Mouse (Mus musculus) right cerebral cortex, adult 2 months (tissue): ENCODE data around the gene M1ap.

Experiments
- DNase-seq, 2 experiments: peaks; one replicate each; pipeline ENCODE4 v3.0.0; 2021 to 2022; ENCODE audit warnings: low spot score in 2 of 2

The M1ap gene

DNA sequence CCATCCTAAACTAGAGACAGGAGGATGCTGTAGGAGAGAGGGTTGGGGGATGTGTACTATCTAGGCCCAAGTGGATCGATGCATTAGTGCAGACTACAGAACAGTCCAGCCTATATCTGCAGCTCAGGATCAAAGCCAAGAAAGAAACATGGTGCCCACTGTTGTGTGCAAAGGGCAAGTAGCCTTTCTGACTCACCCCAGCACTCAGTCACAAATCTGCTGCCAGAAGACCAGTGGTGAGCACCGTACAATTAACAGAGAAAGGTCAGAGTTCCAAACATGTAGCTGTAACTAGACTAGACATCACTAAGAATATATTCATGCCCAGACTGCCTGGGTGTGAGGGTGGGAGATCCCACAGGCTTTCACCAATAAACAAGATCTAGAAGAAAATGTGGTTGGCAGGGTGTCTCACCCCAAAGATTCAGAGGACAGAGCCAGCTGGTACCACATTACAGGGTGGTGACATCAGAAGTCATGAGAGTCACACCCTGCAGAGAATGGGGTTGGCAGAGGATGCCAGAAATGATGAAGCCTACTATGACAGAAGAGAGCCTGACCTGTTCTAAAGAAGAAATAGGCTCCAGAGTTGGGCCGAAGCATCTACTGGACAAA lies 12.0 kb upstream of the M1ap start:
- DNase-seq, result no peak

DNA sequence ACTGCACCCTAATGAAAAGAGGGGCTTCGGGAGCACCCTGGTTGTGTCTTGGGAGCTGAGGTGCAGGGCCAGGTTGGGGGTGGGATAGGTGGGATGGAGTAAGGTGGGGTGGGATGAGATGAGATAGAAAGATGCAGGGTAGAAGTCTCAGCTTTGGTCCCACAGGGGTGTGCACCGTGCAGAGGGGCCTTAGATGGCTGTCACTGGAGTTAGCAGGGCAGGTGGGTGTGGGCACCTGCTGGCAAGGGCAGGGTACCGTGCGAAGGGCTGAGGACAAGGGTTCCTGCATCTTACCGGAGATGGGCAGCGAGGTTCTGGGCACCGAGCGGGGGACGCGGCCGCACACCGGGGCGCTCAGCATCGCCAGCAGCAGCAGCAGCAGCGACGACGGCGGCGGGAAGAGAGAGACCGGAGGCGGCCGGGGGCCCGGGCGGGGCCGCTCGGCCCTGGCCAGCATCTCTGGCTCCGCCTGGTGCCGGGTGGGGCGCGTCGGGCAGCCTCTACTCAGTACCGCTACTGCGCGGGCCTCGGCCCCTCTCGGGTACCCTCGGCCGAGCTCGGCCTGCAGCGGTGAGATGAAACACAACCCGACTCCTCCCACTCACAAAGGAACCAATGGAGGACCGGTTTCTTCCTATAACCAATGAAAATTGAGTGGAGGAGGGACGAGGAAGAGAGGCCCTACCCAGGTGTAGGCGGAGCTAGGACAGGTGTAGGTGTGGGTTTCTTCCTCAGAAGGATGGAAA lies 7.4 kb upstream of the M1ap start, which contains the start of gene Sema4f:
Gene Sema4f (minus strand): TSS at position 603 of the 746 bp plus-strand sequence.
- DNase-seq, result peak; percentile 71 to 74

DNA sequence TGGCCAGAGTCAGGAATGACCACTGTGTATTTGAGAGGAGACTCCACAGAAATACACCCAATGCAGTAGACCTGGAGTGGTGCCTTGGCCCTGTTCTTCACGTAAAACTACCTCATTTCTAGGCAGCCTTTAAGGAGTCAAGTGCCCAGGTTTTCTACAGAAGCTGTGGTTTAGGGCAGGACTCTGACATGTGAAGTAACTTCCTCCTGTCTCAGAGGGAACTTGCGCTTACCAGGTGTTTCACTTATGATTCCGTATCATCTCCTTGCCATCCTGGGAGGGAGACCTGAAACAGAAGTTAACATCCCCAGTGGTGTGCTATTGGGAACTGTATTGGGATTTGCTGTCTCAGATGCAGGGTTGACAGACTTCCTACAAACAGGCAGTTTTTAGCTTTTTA lies 5.9 kb upstream of the M1ap start:
- DNase-seq, result no peak

DNA sequence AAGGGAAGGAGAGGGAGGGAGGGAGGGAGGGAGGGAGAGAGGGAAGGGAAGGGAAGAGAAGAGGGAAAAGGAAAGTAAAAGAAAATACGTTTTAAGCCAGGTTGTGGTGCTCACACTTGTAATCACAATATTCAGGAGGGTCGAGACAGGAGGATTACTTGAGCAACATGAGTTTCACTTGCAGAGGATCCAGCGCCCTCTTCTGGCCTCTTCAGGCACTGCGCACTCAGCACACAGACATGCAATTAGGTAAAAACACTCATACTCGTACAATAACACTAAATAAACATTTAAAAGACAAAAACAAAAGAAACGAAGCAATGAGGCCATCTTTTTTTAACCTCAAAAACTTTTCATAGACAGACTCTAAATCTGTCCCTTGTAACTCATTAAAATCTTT lies 952 bp upstream of the M1ap start:
- DNase-seq, result no peak

DNA sequence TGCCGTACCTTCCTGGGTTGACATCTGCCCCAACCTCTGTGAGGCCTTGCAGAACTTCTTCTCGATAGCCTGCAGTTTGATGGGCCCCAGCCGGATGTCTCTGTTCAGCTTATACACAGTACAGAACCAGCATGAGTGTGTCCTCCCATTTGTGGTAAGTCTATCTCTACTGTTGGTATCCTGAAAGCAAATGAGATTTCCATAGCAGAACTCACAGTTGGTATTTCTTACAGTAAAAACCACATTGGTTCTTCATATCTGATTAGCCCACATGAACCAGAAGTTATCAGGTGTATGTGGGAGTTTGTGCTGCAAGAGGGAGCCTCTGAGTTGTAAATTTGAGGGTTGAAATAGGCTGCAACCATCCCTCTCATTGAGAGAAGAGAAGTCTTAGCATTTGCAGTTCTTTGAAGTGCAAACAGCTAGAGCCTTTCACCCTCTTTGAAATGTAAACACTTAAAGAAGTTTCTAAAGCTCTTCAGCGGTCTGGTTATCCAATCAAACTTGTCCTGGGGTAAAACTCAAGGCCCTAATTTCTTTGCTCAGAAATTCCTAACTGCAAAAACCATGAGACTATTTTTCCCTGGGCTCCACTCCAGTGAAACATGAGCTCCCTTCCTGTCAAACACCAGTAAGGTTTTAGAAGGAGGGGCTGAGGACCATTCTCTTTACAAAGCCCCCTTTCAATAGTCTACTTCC lies 10.0 kb downstream of the M1ap start:
- no peak for DNase-seq

DNA sequence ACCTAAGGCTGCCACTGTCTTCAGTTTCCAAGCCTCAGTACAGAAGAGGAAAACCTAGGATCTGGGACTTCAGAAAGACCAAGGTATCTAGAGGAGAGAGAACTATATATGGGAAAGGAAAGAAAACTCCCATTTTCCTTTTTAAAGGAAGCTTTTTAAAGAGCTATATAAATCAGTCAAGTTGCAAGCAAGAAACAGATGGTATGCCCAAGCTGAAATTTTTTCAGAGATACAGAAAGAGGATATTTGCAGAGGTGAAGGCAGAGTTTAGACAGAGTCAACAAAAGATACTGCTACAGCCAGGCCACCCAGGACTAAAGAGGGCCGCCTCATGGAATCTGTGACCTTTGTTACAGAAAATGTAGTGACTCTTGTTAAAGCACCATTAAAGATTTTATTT lies 15.0 kb downstream of the M1ap start:
- no peak for DNase-seq

DNA sequence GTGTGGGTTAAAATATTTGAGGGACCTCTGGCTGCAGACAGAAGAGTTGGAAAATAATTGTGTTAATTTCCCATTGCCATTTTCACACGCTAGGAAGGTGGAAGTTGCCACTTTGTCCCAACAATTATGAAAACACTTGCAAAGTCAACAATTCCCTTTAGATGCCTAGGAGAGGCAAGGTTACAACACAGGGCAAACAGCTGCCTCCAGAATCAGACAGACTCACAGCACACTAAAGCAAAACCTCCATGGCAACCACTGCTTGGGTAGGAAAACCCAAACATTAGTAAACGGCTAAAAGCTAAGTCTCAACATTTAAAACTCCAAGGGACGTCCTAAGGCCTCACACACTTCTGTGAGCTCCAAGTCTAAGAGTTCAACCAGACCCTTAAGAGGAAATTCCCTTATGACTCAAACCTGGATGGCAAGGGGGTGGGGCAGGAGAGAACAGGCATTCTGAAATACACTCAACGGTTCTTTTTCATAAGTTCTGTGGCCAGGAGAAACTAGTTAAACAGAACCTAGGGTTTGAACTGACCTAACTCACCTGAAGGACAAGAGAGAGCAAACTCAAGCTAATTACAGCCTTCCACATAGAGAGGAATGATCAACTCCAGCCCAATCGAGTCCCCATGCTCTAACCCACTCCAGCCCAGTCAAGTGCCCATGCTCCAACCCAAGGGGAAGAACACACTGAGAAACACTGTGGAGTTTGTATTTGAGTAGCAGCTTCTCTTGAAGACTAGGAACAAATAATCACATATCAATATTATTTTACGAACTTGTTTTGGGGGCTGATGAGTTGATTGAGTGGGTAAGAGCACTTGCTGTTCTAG lies 22.8 kb downstream of the M1ap start:
- DNase-seq, result no peak

DNA sequence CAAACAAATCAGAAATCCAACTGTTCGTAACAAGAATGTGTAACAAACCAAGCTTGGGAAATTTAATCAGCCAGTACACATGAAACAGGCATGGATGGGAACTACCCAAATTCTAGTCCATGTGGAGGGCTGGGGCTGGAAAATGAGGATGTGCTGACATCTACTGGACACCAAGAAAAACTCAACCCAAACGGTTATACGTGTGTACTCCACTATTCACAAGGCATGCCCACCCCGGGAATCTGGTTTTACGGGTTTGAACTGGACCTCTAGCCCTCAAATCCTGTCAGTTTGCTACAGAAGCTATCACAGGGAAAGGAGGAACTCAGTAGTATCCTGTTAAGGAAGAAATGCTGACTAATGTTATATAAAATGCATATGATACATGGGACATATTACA lies 24.3 kb downstream of the M1ap start:
- DNase-seq, result peak; percentile 57 to 78

DNA sequence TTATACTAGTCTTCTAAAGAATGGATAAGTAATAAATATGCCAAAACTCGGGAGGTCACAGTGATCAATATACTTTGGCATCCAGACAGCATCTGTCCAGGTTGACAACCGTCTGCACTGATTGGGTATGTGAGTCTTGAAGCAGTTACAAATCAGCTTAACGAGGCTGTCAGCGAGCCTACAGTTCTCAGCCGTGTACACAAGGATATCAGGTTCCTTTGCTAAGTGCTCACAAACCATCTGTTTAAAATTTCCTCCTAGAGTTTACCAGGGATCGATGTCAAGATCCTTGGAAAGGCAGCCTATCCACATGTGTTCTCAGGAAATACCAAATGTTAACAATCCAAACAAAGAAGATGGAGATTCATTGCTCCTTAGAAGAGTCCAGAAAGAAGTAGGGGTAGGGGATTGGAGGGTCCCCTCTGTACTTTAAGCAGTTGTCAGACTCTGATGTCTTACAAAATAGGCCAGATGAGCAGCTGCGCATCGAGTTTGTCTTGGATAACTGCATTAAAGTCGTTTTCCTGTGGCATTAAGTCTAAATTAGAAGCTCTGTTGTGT lies 40.8 kb downstream of the M1ap start:
- DNase-seq, result no peak

DNA sequence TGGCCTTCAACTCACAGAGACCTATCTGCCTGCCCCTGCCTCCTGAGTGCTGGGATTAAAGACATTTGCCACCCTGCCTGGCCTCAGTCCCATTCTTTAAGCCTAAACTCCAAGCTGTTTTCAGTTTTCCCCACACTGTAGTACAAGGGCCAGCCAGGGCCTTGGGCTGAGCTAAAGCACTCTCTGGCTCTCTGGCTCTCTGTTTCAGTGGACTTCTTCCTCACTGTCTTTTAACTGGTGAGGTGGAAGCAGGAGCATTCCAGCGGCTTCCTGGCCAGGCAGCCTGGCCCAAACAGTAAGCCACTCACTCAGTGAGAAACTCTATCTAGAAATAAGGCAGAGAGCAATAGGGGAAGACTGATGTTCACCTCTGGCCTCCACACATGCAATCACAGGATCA lies 47.0 kb downstream of the M1ap start:
- no peak for DNase-seq

DNA sequence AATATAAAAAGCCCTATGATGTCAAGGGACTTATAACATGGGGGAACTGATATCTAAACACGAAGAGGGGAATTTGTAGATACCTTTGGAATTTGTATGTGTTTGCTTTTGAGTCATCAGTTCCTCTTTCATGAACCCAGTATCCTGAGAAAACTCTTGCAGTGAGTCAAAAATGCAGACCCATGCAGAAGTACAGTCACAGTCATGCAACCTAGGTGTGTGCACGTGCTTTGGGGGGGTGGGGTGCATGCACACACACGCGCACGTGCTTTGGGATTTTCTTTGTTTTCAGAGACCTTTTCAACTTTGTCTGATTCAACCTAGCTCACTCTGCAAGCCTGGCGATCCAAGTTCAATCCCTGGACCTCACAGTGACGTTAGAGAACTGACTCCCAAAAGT lies 47.7 kb downstream of the M1ap start:
- no peak for DNase-seq

DNA sequence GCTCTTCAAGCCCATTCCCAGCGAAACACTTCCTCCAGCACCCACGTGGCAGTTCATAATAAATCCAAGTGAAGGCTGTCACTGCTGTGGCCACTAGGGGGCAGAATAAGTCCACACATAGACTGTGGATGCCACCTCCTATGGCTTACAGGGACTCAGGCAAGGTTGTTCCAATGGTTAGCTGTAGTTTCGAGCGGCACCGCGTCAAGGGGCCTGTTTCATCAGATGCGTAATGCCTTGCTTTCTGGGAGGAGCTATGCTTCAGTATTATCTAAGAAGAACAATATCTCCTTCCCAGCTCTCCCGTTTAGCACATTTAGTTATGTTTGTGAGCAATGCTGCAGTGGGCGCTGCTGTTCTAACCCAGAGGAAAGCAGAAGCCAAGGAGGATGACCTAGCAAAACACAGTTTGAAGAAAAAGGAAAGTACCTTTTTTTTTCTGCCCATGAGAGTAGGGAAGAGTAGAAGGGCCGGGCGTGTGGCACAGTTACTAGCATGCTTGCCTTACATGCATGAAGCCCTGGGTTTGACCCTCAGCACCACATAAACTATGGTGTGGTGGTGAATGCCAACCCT lies 50.1 kb downstream of the M1ap start:
- DNase-seq, result peak; percentile 97

DNA sequence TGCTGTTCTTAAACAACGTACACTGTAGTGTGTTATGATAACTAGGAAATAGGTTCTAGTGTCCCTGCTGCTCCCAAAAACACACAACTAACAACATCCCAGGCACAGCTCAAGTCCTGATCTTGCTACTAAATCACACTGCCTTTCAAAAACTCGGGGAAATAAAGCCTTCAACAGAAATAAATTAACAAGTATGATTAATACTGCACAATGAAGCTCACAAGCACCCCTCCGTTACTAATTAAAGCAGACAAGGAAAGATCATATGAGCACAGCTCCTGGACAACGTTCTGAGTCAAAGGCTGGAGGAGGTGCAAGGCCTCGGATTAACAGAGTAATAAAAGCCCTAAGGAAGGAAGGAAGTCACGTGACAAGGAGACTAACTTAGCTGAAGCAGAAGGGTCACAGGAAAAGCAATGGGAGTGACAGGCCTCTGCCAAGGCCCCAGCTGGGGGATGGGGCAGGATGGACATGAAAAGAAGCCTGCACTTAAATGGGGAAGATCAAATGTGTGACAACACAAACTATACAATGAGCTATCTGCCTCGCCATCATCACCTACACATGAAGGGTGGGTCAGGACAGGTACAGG lies 50.9 kb downstream of the M1ap start:
- no peak for DNase-seq

DNA sequence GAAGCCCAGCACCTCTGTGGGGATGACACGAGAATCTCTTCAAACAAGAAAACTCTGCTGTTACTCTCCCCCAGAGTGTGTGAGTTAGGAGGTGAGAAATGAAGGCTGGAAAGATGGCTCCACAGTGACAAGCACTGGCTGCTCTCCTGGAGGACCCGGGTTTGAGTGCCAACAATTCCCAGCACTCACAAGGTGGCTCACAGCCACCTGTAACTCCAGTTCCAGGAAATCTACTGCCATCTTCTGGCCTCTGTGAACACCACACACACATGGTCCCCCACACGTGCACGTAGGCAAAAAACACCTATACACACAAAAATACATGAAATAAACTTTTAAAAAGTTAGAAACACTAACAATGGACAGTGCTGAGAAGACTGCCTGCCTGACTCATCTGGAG lies 51.6 kb downstream of the M1ap start:
- DNase-seq, result no peak

DNA sequence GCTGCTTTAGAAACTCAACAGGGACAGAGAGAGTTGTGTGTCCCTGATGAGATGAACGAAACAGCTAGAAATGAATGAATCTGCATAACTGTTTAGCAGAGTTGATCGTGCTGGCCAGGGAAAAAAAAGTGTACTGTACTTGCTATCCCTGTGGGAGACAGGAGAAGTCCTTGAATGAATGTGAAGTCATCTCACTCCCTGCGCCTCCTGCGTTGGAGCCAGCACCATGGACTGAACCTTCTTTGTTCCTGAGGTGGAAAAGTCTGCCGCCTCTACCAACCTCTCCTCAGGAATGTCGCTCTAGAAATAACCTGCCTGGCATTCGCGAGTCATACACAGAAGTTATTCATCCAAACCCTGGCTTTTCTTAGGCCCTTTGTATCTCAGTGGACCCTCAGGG lies 53.3 kb downstream of the M1ap start:
- no peak for DNase-seq

DNA sequence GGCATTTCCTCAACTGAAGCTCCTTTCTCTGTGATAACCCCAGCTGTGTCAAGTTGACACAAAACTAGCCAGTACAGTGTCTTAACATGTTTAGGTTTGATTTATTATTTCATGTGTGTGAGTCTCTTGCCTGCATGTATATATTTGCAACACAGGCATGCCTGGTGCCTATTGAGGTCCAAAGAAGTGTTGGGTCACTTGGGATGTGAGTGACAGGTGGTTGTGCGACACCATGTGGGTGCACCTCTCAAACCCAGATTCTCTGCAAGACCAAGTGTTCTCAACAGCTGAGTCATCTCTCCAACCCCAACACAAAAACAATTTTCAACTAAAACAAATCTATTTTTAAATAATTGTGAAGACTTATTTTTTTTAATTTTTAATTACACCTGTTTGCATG lies 56.4 kb downstream of the M1ap start:
- no peak for DNase-seq

DNA sequence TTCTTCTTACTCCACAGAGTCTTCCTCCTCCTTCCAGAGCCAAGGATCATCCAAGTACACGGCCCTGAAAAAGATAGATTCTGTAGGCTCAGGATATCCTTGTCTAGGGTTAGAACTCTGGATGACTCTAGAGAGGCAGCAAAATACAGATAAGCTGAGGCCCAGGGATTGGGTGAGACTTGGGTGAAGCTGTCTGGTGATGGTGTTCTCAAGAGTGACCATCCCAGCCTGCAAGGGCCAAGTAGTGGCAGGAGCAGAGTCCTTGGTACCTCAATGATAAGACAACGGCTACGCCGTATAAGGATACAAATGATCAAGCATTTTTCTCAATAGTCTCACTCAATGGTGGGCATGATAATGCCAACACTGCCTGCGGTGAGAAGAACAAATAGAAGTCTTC lies 57.1 kb downstream of the M1ap start:
- DNase-seq, result no peak

DNA sequence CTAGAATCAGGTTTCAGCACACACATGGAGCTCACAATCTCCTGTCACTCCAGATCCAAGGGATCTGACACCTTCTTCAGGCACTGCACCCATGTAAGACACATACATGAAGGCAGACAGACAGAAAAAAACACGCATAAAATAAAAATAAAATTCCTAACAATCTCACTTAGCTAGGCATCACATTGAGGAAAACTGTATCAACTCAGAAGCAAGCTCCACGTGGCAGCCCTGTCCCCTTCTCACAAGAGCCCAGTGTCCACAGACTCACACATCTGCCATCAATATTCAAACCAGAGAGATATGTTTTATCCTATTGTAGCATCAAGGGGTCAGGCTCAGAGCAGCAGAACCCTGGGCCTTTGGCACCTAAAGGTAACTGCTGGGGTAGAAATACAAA lies 57.6 kb downstream of the M1ap start:
- DNase-seq, result no peak

DNA sequence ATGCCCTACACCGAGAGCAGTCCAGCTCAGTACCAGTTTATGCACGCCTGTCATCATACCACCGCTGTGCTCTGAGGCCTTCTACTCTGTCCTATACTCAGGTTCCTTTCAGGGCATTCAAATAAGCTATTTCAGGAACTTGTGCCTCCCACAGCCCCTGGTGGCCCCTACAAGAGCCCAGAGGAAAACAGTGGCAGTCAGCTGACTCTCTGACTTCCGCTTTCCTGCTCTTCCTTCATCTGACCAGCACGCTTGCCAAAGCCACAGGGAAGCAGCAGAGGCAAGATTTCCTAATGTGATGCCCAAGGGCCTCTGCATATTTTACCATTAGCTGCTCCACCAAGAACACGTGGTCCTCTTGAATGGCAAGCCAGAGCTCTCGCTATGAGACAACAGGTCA lies 58.2 kb downstream of the M1ap start:
- DNase-seq, result no peak

DNA sequence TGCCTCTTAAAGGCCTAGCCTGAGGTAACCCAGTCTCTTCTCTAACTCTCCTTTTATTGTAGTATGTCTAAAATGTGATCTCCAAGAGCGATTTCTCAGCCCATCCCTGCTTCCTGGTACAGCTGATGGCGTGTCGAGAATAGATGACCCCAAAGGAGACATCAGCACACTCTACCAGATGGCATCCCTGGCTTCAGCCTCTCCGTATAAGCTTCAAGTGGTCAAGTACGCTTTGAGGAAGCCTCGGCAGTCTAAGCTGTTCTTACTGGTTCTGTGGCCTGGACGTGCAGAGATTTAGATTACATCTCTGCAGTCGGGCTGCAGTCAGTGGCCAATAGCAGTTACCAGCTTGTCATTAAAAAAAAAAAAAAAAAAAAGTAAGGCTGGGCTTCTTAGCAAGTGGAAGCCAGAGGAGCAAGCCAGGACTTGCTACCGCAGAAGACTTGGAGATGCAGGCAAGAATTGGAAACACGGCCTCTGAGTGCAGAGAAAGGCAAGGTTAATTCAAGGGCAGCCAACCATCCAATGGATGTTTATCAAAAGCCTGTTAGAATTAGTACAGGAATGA lies 58.8 kb downstream of the M1ap start:
- DNase-seq, result no peak

DNA sequence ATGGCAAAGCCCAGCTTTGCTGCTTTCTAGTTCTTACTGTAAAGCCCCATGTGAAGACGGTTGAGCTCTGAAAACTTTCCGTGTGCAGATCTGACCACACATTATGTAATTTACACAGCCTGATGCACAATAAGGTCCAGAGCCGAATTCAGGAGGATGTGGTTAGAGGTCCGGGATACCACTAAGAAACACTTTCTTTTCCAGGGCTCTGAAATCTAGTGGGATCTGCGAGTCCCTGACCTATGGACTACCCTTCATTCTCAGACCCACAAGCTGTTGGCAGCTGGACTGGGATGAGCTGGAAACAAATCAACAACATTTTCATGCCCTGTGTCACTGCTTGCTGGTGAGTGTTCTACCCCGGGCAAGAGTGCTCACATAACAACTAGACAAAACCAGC lies 59.4 kb downstream of the M1ap start:
- no peak for DNase-seq
